Mouse (Mus musculus) cerebellum, adult 2 months (tissue): ENCODE measurements around the gene 2810006K23Rik.

Experiments
- CTCF ChIP-seq: fragments of 200-500 bp; IDR thresholded peaks from 2 replicates; pipeline ENCODE4 v1.5.1; 2011; ENCODE audit warnings: low read depth, mild to moderate bottlenecking, control low read depth, low read length, moderate library complexity, borderline replicate concordance; ENCODE audit not compliant: insufficient read depth
- POLR2A ChIP-seq: fragments of 200-500 bp; IDR thresholded peaks from 2 replicates; pipeline ENCODE4 v1.6.1; 2011; ENCODE audit warnings: low read length, control low read depth, borderline replicate concordance; ENCODE audit not compliant: insufficient read depth

DNA sequence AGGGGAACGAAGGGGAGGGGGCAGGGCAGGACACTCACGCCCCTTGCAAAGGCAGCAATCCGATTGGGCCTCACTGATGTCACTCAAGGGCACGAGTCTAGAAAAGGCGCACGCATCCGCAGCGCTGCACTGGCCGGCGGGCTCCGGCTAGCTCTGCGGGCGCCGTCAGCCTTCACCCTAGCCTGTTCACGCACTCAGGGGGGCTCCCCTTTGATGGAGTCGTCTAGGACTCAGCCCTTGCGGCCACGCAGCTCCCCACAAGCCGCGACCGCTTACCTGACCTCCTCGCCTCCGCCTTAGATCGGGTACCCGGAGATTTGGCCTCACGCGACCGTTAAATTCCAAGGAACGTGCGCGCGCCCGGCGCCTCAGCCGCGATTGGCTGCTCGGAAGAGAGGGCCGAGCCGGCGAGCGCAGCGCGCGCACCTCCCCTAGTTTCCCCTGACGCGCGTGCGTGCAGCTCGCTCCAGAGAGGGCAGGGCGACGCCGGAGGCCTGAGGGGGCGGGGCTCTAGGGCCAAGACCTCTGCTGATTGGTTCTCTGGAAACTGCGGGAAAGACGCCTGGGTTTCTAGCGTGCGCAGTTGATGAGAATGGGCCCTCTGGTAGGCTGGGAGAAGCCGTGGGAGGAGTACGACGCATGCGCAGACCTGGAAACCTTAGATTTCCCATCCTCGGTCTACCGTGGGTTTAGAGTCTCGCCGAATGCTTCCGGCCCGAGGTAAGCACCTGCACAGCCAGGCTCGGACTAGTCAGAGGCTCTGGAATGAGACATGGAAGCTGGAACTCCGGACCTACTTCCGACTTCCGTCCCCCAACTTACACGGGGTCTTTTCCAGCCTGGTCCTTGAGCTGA lies at the start of gene 2810006K23Rik, which contains the start of gene Mphosph9:
- TF ChIP-seq CTCF = no peak
- peak; percentile 100 for TF ChIP-seq POLR2A
